Mouse (Mus musculus): Measurements from ENCODE around the gene Klhl3. TPM values are rescaled to one million over a fixed set of nuclear protein-coding genes. Genes with fewer than 3 reads are reported as not detected.

The Klhl3 gene
- polyA plus RNA-seq, 1 experiment from 2014 or later = 1.8 TPM

DNA sequence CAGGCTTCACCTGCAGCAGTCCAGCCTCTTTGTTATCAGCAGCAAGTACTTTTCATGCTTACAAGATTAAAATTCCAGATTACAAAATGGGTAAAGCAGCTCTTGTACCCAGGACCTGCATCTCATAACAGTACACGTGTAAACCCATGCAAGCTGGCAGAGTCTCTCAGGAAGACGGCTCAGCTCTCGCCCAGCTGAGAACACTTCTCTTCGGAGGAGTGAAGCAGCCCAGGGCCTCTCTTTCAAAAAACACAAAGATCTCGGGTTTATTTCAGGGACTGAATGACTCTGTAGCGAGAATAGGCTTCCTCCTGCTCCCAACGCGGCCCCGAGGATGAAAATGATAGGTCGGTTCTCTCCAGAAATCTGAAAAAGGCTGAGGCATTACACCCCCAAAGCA is 128.8 kb downstream of the Klhl3 start:
- H3K27ac ChIP-seq (replicated peaks; ENCODE audit: low read depth, low read length) = no peak overlapping the region
- ATAC-seq (replicated peaks; ENCODE audit: insufficient number of reproducible peaks, low FRiP score, low TSS enrichment, low read depth) = no peak
- WGBS = 67% methylated on average over 10 of the region's 10 CpGs

DNA sequence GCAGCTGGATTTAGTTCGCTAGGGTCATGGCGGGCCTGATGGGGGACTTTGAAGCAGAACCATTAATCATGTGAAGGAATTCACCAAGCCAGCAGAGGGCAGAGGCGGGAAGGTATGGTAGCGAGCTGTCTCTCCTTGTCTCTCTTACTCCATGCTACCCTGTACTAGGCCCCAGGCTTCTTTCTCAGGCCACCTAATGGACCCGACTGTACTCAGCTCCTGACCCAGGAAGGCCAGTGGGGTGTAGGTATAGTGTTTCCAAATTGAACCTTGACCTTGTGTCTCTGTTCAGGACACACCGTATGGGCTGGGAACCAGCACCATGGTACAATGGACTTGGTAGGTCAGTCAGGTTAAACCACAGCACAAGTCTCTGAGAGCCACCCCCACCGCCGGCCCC is 129.2 kb downstream of the Klhl3 start:
- no peak overlapping the region for H3K4me3 ChIP-seq (ENCODE audit: low read depth, low read length)
- ATAC-seq (replicated peaks; ENCODE audit: insufficient number of reproducible peaks, low FRiP score, low TSS enrichment, low read depth) (no peak; the same call in 1 of the 2 replicates), DNase-seq (ENCODE audit: low spot score) (no peak)
- WGBS = 50% methylated on average over 8 of the region's 8 CpGs
- H3K27ac ChIP-seq (replicated peaks; ENCODE audit: low read depth, low read length) = no peak overlapping the region
- H3K36me3 ChIP-seq (replicated peaks; ENCODE audit: control insufficient read depth, insufficient read depth, low read depth, low read length) = no peaks in the 10 kb centered on the region
- no peaks in the 10 kb centered on the region for H3K27me3 ChIP-seq (ENCODE audit: control insufficient read depth, insufficient read depth, low read length)
- H3K4me2 ChIP-seq (ENCODE audit: low read depth, low read length) = no peak overlapping the region
- H3K4me1 ChIP-seq (ENCODE audit: control insufficient read depth, insufficient read depth, low read length) = no peaks in the 10 kb centered on the region; the same call in 1 of the 2 replicates
- H3K9ac ChIP-seq (replicated peaks; ENCODE audit: low read length) = no peak overlapping the region
- no peaks in the 10 kb centered on the region for H3K9me3 ChIP-seq (replicated peaks; ENCODE audit: control insufficient read depth, low read length)

More for the DNA sequence above, 128.8 kb downstream of the Klhl3 start:
- Histone ChIP-seq H3K36me3 (replicated peaks; ENCODE audit: control insufficient read depth, insufficient read depth, low read depth, low read length) (no peaks in the 10 kb centered on the region), H3K4me3 (ENCODE audit: low read depth, low read length) (no peak overlapping the region), H3K27me3 (ENCODE audit: control insufficient read depth, insufficient read depth, low read length) (no peaks in the 10 kb centered on the region), H3K9ac (replicated peaks; ENCODE audit: low read length) (no peak overlapping the region), H3K4me1 (ENCODE audit: control insufficient read depth, insufficient read depth, low read length) (no peaks in the 10 kb centered on the region; the same call in 1 of the 2 replicates), H3K4me2 (ENCODE audit: low read depth, low read length) (no peak overlapping the region), H3K9me3 (replicated peaks; ENCODE audit: control insufficient read depth, low read length) (no peaks in the 10 kb centered on the region)
- DNase-seq (ENCODE audit: low spot score) = no peak

DNA sequence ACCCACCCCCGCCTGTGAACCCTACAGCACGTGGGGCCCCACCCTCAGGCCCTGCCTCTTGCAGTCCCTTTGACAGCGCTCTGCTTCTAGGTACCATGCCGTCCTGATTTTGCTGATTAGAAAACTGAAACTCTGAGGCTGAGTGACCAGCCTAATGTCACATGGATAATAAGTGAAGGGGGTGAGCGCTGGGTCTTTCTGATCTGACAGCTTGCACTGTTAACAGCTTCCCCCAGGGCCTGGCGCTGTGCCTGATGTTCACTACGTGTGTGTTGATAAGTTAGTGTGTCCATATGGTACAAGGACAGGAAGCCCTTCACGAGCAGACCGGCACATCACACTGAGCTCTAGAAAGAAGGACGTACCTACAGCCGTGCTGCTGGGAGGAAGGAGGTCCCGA is 130.1 kb downstream of the Klhl3 start:
- no peaks in the 10 kb centered on the region for H3K9me3 ChIP-seq (replicated peaks; ENCODE audit: control insufficient read depth, low read length)
- H3K27me3 ChIP-seq (ENCODE audit: control insufficient read depth, insufficient read depth, low read length) = no peaks in the 10 kb centered on the region
- H3K36me3 ChIP-seq (replicated peaks; ENCODE audit: control insufficient read depth, insufficient read depth, low read depth, low read length) = no peaks in the 10 kb centered on the region
- no peak overlapping the region for H3K4me3 ChIP-seq (ENCODE audit: low read depth, low read length)
- no peak overlapping the region for H3K27ac ChIP-seq (replicated peaks; ENCODE audit: low read depth, low read length)
- DNase-seq (ENCODE audit: low spot score) = peak; percentile 32
- H3K4me1 ChIP-seq (ENCODE audit: control insufficient read depth, insufficient read depth, low read length) = no peaks in the 10 kb centered on the region; the same call in 1 of the 2 replicates
- H3K4me2 ChIP-seq (ENCODE audit: low read depth, low read length) = no peak overlapping the region
- WGBS = 58% methylated on average over 12 of the region's 12 CpGs
- no peak overlapping the region for H3K9ac ChIP-seq (replicated peaks; ENCODE audit: low read length)
- peak; percentile 45; the same call in 1 of the 2 replicates for ATAC-seq (replicated peaks; ENCODE audit: insufficient number of reproducible peaks, low FRiP score, low TSS enrichment, low read depth)

DNA sequence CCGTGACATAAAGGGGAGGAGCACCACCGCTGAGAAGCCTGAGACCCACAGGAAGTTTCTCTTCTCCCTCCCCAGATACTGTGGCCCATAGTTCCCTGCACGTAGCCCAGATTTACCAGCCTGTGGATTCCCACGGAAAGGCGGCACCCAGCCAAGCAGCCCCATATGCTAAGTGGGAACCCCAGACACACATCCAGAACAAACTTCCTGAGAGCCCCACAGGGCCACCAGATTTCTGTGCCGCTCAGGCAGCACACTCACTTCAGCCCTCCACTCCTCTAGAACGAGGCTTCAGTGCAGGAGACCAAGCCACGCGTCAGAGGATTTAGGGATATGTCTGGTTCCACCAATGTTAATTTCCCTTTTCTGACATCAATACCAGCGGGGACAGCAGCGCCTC is 130.5 kb downstream of the Klhl3 start:
- Histone ChIP-seq H3K4me2 (ENCODE audit: low read depth, low read length) (no peak overlapping the region), H3K27me3 (ENCODE audit: control insufficient read depth, insufficient read depth, low read length) (no peaks in the 10 kb centered on the region), H3K9me3 (replicated peaks; ENCODE audit: control insufficient read depth, low read length) (no peaks in the 10 kb centered on the region), H3K4me1 (ENCODE audit: control insufficient read depth, insufficient read depth, low read length) (no peaks in the 10 kb centered on the region; the same call in 1 of the 2 replicates), H3K4me3 (ENCODE audit: low read depth, low read length) (no peak overlapping the region), H3K9ac (replicated peaks; ENCODE audit: low read length) (no peak overlapping the region), H3K36me3 (replicated peaks; ENCODE audit: control insufficient read depth, insufficient read depth, low read depth, low read length) (no peaks in the 10 kb centered on the region), H3K27ac (replicated peaks; ENCODE audit: low read depth, low read length) (no peak overlapping the region)
- no peak for DNase-seq (ENCODE audit: low spot score)
- no peak for ATAC-seq (replicated peaks; ENCODE audit: insufficient number of reproducible peaks, low FRiP score, low TSS enrichment, low read depth)
- 64% methylated on average over 11 of the region's 11 CpGs for whole genome bisulfite sequencing

DNA sequence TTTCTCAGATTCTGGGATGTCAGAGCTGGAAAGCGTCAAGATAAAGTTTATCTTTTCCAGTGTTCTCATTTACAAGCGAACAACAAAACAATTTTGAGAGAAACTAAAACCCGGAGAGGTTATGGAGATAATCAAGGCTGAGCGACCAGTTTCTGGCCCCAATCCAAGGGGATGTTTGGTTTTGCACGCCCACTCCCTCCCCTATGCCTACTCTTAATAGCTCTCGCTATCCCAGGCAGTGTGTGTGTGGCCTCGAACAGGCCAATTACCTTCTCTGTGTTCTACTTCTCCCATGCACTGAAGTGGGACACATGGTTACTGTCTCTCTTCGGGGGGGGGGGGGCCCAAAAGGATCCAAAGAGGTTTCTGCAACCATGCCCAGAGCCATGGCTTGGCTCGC is 132.7 kb downstream of the Klhl3 start:
- Histone ChIP-seq H3K9ac (replicated peaks; ENCODE audit: low read length) (no peak overlapping the region), H3K4me3 (ENCODE audit: low read depth, low read length) (no peak overlapping the region), H3K27ac (replicated peaks; ENCODE audit: low read depth, low read length) (no peak overlapping the region), H3K9me3 (replicated peaks; ENCODE audit: control insufficient read depth, low read length) (no peaks in the 10 kb centered on the region), H3K27me3 (ENCODE audit: control insufficient read depth, insufficient read depth, low read length) (no peaks in the 10 kb centered on the region), H3K4me2 (ENCODE audit: low read depth, low read length) (no peak overlapping the region), H3K36me3 (replicated peaks; ENCODE audit: control insufficient read depth, insufficient read depth, low read depth, low read length) (no peaks in the 10 kb centered on the region), H3K4me1 (ENCODE audit: control insufficient read depth, insufficient read depth, low read length) (no peaks in the 10 kb centered on the region; the same call in 1 of the 2 replicates)
- DNase-seq (ENCODE audit: low spot score) (peak; percentile 26), ATAC-seq (replicated peaks; ENCODE audit: insufficient number of reproducible peaks, low FRiP score, low TSS enrichment, low read depth) (0 out of 2 replicates have a peak, but pooled peaks have one; percentile 61)
- 50% methylated on average over 9 of the region's 9 CpGs for WGBS

DNA sequence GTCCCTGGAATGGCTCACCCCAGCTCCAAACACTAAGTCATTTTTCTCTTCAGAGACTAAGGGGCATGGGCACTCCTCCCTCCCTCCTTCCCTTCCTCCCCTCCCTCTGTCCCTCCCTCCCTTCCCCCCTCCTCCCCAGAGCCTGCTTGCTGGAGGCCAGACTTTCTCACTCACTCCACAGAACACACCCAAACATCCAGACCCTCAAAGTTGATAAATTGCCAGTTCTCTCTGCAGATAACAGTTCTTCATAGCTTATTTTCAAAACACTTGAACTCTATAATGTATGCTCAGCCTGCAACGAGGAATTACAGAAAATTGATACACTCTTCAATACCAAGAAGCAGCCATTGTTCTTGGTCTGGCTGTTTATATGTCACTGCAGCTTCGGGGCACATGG is 133.3 kb downstream of the Klhl3 start:
- Histone ChIP-seq H3K27ac (replicated peaks; ENCODE audit: low read depth, low read length) (no peak overlapping the region), H3K36me3 (replicated peaks; ENCODE audit: control insufficient read depth, insufficient read depth, low read depth, low read length) (no peaks in the 10 kb centered on the region), H3K4me3 (ENCODE audit: low read depth, low read length) (no peak overlapping the region), H3K9ac (replicated peaks; ENCODE audit: low read length) (no peak overlapping the region), H3K4me2 (ENCODE audit: low read depth, low read length) (no peak overlapping the region), H3K4me1 (ENCODE audit: control insufficient read depth, insufficient read depth, low read length) (no peaks in the 10 kb centered on the region; the same call in 1 of the 2 replicates), H3K9me3 (replicated peaks; ENCODE audit: control insufficient read depth, low read length) (no peaks in the 10 kb centered on the region), H3K27me3 (ENCODE audit: control insufficient read depth, insufficient read depth, low read length) (no peaks in the 10 kb centered on the region)
- DNase-seq (ENCODE audit: low spot score) (no peak), ATAC-seq (replicated peaks; ENCODE audit: insufficient number of reproducible peaks, low FRiP score, low TSS enrichment, low read depth) (no peak)
- WGBS = 20% methylated on average over 2 of the region's 2 CpGs

DNA sequence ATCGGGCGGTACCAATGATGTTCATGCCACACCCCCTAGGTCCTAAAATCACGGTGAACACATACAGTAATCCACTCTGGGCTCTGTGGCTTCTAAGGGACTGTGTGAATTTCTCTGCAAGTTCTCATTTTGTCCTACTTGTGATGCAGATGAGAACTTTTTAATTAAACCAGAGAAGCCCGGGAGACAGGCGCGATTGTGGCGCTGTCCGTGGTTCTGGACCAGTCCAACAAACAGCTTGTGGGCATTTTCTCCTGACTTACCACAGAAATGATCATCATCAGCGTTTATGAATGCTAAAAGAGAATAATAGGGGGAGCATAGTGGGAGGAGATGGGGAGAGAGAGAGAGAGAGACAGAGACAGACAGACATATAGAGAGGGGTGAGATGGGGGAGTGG is 134.5 kb downstream of the Klhl3 start:
- ATAC-seq (replicated peaks; ENCODE audit: insufficient number of reproducible peaks, low FRiP score, low TSS enrichment, low read depth) (no peak), DNase-seq (ENCODE audit: low spot score) (peak; percentile 75)
- no peaks in the 10 kb centered on the region for H3K27me3 ChIP-seq (ENCODE audit: control insufficient read depth, insufficient read depth, low read length)
- H3K4me1 ChIP-seq (ENCODE audit: control insufficient read depth, insufficient read depth, low read length) = no peaks in the 10 kb centered on the region; the same call in 1 of the 2 replicates
- no peaks in the 10 kb centered on the region for H3K36me3 ChIP-seq (replicated peaks; ENCODE audit: control insufficient read depth, insufficient read depth, low read depth, low read length)
- no peak overlapping the region for H3K4me2 ChIP-seq (ENCODE audit: low read depth, low read length)
- no peak overlapping the region for H3K27ac ChIP-seq (replicated peaks; ENCODE audit: low read depth, low read length)
- WGBS = 20% methylated on average over 9 of the region's 9 CpGs
- H3K4me3 ChIP-seq (ENCODE audit: low read depth, low read length) = no peak overlapping the region
- H3K9ac ChIP-seq (replicated peaks; ENCODE audit: low read length) = no peak overlapping the region
- no peaks in the 10 kb centered on the region for H3K9me3 ChIP-seq (replicated peaks; ENCODE audit: control insufficient read depth, low read length)

DNA sequence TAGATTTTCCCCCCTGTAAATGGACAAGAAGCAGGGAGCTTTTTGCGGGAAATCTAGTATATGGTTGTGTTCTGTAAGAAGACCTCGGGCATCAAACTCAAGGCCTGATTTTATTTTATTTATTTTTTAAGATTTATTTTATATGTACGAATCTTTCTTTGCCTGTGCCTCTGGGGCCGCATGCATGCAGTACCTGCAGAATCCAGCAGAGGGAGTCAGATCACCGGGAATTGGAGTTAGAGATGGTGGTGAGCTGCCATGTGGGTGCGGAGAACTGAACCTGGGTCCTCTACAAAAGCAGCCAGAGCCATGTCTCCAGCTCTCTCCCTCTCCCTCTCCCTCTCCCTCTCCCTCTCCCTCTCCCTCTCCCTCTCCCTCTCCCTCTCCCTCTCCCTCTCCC is 135.7 kb downstream of the Klhl3 start:
- Histone ChIP-seq H3K9me3 (replicated peaks; ENCODE audit: control insufficient read depth, low read length) (no peaks in the 10 kb centered on the region), H3K27ac (replicated peaks; ENCODE audit: low read depth, low read length) (no peak overlapping the region), H3K9ac (replicated peaks; ENCODE audit: low read length) (no peak overlapping the region), H3K4me2 (ENCODE audit: low read depth, low read length) (no peak overlapping the region), H3K36me3 (replicated peaks; ENCODE audit: control insufficient read depth, insufficient read depth, low read depth, low read length) (no peaks in the 10 kb centered on the region), H3K4me3 (ENCODE audit: low read depth, low read length) (no peak overlapping the region), H3K4me1 (ENCODE audit: control insufficient read depth, insufficient read depth, low read length) (no peaks in the 10 kb centered on the region; the same call in 1 of the 2 replicates), H3K27me3 (ENCODE audit: control insufficient read depth, insufficient read depth, low read length) (no peaks in the 10 kb centered on the region)
- no peak for ATAC-seq (replicated peaks; ENCODE audit: insufficient number of reproducible peaks, low FRiP score, low TSS enrichment, low read depth)
- 87% methylated on average over 6 of the region's 6 CpGs for WGBS
- no peak for DNase-seq (ENCODE audit: low spot score)

Measured in embryonic facial prominence, embryonic 11.5 days (tissue).